Mouse (Mus musculus): ENCODE data around the gene Dhx29.

DNA sequence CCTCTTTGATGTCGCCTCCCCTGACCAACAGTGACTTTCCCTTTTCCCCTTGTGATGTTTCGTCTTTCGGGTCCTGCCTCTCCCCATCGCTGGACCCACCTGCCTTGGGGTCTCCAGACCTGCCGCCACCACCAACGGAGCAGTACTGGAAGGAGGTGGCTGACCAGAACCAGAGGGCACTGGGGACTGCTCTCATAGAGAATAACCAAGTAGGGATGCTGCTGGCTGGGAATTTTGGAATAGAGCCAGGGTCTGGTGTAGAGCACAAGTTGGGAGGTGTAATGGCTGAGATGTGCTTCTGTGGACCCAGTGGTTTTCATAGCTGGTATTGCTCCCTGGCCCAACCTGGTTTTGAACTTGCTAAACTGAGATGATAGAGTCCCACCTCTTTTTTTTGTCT is 70.1 kb downstream of the Dhx29 start:
- no peak for TF ChIP-seq MAX (IDR thresholded peaks at IDR 0.05; ENCODE audit: low read depth)
- no peak for TF ChIP-seq POLR2A (IDR thresholded peaks at IDR 0.05; ENCODE audit: insufficient read length, low read depth)
- TF ChIP-seq TCF3 (IDR thresholded peaks at IDR 0.05; ENCODE audit: insufficient read length, low read depth): no peak
- no peak for TF ChIP-seq CEBPB (IDR thresholded peaks at IDR 0.05; ENCODE audit: insufficient read depth, poor library complexity, severe bottlenecking)
- no peak for TF ChIP-seq POLR2AphosphoS2 (IDR thresholded peaks at IDR 0.05; ENCODE audit: insufficient read length, low read depth)

Measured in myocyte (in vitro differentiated cells).